Mouse (Mus musculus): ENCODE data around the gene Lifr.

Lifr gene

DNA sequence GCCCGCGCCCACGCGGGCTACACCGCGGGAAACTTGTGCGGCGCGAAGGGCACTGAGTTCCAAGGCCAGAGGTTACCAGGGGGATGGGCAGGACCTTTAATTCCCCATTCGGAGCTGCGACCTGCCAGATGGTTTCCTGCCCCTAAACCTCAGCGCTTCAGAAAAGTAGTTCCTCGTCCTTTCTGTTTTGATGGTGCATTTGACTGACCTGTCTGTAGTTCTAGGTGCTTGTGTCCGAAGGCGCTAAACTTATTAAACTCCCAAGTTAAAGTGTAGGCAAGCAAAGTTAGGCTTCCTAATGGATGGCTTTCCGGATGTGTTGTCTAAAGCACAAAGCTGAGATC lies 39.5 kb downstream of the Lifr start:
- no peak for DNase-seq

DNA sequence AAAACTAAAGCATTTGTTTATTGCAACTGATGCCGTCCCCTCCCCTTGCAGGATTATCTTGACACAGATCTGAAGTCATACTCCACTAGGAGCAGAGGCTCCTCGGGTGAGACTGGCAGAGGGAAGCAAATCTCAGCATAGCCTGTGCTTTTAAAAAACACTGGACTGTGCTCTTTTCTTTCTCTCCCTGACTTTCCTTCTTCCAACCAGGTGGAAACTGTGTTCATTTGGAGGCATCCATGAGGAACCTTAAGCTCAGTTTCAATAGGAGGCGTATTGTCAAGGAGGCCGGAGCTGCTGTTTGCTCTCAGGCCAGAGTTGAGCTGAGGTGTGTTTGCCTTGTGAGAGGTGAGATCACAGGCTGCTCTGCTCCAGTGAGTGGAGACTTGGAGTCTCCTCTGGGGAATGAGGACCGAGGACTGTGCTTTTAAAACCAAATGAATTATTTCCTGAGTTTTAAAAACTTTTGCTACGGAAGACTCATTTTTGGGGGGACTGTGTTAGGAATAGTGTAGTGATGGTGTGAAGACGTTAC lies 40.3 kb downstream of the Lifr start:
- DNase-seq, result peak; percentile 36

DNA sequence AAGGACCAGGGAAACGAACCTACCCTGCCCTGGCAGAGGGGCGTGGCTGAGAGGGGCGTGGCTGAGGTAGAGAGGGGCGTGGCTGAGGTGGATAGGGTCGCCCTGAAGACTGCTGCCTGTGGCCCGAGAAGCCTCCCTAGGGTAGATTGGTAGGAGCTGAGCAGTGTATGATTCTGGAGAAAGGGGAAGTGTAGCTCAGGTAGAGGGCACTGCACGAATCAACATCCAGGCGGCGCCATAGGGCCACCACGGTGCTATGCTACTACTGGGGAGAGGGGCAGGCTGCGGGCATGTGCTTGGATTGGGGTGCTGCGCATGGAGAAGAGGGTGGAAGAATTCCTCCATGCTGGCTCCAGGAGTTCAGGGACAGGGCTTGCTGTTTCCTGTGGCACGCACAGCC lies 42.3 kb downstream of the Lifr start:
- no peak for DNase-seq

DNA sequence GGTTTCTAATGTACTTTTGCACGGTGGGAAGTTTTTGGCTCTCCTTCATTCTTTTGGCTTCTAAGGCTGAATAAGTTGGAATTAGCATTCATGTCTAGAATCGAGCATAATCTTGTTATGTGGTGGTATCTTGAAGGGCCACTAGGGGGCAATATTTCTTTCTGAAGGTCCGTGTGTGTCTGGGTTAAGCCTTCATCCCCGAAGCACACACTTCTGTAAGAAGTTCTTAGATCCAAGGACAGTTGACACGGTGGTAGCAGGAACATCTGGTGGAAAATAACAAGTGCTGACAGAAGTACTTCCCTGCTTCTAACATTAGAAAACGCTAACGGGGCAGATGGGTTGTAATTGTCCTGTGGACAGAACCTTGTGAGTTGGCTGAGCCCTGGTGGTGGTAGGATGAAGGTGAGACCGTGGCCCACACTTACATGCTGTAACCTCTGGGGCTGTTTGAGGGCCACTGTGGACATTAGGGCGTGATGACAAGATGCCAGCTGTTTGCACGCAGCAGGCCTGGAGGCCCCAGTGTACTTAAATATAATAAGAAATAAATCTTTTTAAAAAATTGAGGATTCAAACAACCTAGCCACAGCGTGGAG lies 44.1 kb downstream of the Lifr start:
- peak; percentile 58 for DNase-seq

DNA sequence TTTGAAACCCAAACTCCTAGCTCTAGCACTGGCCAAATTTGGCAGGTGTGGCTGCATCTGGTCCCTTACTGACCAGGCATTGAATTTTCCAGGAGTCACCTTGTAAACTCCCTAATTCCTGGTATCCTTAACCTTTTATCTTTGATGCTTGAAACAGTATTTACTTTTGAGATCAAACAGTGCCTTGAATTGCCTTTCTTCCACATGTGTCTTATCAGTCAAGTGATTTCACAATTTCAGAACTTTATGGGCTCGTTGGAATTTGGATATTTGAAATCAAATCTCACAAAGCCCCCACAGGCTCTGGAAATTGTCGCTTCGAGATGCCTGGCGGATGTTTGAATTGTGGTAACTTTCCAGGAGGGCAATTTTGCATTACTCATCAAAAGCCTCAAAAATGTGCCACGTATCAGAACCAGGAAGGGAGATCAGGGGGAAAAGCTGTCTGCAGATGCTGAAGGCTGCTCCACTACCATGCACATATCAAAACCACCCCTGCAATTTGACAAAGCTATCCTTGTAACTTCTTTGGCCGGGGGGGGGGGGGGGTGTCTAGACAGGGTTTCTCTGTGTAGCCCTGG lies 45.7 kb downstream of the Lifr start:
- no peak for DNase-seq

DNA sequence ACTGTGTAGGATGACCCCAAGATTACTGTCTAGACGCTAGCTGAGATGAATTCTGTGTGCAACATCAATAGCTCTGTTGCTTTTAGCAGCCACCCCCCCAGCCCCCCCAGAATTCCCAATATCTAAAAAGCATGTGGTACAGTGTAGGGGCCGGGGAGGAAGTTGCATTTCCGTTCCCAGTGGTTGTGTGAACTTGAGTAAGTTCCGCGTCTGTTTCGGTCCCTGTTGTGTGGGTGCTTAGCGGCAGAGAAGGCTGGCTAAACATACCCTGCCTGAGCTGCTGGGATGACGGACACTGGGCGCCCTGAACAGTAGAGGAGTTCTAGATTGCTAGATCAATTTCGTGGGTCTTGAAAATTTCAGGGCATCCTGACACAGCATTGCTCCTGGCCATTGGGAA lies 46.5 kb downstream of the Lifr start:
- DNase-seq, result no peak

DNA sequence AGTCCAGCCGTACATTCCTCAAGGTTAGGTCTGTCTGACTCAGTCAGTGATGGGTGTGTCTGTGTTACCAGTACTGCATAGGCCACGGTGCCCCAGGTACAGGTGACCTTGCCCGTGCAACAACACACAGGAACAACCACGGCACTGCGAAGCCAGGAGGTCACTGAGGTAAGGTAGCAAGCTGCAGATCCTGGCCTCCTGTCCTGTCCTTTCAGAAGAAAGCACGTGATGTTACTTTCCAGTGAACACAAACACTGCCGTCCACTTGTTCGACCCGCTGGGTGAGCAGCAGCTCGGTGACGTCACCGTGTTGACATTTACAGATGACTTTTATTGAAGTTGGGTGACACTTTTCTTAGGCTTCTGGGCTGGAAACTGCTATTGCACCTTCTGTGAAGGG lies 47.2 kb downstream of the Lifr start:
- peak; percentile 56 for DNase-seq

DNA sequence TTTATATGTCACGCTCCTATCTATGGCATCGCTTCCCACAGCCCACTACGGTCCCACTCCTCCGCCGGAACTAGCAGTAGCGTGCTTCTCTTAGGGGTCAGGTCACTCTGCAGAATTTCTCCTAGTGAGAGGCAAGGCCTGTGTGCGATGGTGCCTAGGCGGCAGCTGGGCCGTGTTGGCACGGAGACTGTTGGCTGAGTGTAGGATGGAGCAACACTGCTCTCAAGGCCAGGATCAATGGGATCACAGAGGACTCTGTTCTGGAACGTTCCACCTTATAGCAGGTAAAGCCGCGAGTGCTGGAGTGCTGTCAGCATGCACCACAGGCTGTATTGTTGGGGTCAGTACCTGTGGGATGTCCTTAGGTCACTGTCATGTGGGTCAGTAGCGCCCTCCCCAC lies 48.1 kb downstream of the Lifr start:
- no peak for DNase-seq

DNA sequence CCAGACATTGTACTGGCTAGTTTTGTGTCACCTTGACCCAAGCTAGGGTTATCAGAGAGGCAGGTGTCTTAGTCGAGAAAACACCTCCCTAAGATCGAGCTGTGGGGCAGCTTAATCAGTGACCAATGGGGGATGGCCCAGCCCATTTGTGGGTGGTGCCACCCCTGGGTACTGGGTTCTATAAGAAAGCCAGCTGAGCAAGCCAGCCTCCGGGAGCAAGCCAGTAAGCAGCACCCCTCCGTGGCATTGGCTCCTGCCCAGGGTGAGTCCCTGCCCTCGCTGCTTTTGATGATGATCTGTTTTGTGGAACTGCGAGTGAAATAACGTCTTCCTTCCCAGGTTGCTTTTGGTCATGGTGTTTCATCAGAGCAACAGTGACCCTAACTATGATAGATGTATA lies 49.9 kb downstream of the Lifr start:
- DNase-seq, result no peak

DNA sequence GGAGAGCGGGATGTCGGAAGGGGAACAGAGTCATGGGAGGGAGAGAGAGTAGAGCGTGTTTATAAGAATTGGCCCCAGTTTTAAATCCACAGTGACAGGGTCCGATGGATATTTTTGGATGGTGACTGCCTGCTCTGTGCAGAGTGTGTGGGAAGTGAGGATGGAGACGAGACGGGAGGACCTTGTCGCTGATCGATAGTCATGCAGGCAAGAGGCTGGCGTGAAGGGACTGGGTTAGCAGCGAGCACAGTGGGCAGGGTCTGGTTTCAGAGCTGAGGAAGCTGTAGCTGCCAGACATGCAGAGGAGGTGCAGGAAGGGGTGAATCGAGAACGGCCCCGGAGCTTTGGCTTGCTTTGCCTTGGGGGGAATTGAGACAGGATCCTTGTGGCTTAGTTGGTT lies 50.8 kb downstream of the Lifr start:
- no peak for DNase-seq

DNA sequence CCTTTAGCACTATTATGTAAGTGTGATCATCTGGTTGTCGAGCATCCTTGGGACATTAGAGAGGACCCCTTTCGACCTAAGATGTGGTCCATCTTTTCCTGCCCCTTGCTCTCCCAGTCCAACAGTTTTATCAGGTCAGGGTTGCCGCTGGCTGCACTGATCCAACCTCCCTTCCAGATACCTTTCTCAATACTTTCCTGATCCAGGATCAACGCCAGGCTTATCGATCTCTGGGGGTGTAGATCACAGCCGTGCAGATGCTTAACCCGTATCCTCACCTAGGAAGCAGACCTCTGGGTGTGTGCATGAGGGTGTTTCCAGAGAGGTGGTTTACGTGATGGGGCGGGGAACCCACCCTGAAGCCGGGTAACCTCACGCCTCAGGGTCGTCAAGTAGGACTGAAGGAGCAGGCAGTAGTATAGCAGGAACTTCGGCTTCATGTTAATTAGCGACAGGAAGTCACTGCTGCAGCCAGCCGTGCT lies 53.3 kb downstream of the Lifr start:
- no peak for DNase-seq

DNA sequence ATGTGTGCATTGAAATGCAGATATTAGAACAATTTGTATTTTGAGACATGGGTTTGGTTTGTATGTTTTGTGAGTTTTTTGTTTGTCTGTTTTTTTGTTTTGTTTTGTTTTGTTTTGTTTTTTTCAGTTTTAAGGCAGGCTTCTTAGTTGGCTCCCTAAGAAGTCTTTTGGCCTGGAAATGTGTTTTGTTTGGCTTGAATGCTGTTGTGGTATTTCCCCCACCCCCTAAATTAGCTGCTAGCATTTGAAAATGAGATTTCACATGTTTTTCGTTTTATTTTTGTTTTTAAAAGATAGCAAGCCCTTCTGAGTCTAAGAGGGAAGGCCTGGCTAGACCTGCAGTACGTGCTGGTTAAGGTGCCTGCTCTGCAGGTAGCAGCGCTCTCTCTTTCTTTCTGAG lies 54.1 kb downstream of the Lifr start:
- no peak for DNase-seq

DNA sequence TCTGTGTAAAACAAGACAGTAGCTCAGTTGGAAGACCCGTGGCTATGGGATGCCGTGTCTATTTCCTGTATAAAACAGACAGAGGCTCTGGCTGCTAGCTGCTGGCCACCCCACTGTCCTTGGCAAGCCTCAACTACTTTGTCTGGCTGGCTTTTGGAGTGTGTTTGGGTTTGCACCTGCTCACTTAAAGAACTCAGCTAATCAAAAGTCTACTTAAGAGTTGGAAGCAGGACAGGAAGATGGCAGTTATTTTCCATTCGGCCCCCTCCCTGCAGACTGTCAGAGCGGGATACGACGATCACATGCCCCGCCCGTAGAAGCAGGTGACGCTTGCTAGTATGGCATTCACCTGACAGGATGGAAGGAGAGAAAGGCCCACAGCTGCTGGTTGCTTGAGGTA lies 54.5 kb downstream of the Lifr start:
- no peak for DNase-seq

DNA sequence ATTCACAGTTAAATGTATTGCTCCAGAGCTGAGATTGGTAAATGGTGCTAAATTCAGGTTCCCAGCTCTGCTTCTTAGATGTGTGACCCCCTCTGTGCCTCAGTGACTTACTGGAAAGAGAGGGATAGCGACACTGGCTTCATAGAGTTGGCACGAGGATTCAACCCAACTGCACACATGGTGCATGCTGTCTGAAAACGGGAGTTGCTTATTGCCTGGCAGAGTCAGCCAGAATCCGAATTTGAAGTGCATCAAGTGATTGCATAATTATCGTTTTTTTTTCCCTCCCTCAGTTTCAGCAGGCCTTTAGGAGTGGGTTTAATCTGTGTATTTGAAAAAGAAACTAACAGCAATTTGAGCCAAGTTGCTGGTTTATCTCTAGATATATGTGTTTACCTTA lies 55.1 kb downstream of the Lifr start:
- DNase-seq, result no peak

DNA sequence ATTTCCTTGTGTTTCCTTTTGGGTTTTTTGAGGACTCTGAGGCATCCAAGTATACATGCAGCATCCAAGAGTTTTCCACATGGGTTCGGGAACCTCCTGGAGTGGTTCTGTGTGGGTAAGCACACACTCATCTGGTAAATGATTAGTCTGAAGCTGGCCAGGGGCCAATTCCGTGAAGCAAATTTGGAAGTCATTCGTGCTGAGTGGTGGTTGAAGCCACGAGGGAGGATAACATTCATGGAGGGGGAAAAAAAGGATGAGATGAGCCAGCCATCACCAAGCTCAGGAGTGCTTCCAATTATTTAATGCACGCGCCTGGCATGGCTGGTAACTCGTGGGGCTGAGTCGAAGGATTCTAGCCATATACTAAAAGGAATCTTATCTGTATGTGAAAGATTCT lies 56.1 kb downstream of the Lifr start:
- peak; percentile 84 for DNase-seq

DNA sequence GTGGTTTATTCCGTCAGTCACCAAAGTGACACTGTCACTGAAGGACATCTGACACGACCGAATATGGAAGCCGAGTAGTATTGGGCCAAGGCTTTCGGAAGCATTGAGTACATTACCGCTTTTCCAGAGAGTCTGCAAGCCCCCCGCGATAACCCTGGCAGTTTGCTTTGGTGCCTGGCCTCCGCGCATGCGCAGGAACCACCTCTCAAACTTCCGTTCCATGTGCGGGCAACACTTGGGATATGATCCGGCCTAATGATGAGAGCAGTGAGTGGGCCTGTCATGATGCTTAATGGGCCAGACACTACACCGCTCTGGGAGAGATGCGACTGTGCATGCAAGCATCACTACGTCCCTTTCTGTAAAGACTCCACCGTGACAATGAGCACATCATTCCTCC lies 59.4 kb downstream of the Lifr start:
- no peak for DNase-seq

DNA sequence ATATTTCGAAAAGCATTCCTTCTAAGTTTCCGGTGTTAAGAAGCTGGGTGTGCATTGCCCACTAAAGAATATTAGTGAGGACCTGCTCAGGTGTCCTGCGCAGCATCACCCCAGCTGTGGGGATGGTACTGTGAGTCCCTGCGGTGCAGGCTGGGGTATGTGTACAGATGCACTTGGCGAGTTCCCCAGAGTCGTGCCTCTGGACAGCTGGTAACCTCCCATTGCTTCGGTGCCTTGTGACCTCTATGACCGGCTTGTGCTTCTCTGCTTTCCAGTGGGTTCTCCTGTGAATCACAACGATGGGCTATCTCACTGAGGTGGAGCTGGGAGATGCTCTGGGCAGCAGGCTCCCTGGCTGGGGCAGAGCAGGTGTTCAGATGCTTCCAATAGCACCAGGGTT lies 60.2 kb downstream of the Lifr start:
- no peak for DNase-seq

DNA sequence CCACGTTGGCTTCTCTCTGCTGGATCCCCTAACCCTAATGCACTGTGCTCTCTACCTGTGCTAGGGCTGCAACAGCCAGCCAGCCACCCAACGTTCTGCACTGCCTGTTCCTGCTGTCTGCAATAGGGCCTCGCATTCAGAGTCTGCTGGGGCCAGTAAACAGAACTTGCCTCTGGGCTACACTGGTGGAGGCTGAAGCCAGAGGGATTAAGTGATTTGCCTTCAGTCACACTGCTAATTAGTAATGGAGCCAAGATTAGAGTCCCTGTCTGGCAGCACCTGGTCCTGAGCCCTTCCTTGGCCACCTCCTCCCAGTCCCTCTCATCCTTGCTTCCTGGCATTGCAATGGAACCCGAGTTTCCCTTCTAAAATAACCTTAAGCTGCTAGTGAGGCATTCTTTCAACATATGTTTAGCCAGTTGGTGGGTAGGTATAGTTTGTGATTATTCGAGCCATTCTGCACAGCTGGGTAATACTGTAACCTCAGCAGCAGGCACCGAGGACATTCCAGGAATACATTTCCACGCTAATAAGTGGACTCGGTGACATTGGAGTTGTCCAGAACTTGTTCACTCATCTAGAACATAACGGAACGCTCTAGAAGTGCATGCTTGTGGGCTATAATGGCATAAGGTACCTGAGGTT lies 61.8 kb downstream of the Lifr start:
- DNase-seq, result no peak

DNA sequence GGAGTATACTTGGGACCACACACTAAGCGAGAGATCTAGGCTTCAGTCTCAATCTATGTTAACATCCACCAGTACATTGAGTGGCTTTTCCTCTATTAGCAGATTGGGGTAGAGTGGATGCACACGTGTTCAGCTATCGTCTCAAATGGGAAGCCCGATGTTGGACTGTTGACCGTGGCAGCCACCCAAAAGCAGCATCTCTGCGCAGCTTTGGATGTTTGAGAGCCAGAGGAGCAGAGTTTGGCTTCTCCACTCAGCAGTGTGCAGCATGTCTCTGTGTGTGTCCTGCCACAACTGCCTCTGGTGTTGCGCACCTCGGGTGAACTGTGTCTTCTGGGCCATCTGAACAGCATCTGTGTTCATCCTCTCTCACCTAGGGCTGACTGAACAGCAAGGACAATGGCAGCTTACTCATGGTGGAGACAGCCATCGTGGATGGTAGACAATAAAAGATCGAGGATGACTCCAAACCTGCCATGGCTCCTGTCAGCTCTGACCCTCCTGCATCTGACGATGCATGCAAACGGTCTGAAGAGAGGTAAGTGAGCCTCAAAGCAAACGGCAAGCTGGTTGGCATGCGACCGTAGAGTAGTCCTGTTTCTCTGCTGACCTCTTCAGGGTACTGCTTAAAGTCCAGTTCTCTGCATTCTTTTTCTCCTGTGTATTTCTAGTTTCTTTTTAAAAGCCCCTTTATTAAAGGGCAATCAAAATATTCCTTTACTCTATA lies 63.8 kb downstream of the Lifr start:
- peak; percentile 60 for DNase-seq

DNA sequence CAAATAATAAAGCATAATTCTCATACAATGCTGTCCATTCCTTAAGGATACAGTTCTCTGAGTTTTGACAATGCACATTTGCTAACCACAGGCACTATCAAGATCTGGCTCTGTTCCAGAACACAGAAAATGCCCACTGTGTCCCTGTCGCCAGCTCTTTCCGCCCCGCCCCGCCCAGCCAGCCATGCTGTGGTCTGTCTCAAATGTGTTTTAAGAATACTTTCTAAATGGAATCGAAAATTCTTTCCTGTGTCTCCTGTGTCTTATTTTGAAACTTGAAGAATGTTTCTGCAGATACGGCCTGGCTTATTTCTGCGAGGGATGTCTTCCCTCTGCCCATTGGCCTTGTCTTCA lies 64.3 kb downstream of the Lifr start:
- DNase-seq, result peak; percentile 63

DNA sequence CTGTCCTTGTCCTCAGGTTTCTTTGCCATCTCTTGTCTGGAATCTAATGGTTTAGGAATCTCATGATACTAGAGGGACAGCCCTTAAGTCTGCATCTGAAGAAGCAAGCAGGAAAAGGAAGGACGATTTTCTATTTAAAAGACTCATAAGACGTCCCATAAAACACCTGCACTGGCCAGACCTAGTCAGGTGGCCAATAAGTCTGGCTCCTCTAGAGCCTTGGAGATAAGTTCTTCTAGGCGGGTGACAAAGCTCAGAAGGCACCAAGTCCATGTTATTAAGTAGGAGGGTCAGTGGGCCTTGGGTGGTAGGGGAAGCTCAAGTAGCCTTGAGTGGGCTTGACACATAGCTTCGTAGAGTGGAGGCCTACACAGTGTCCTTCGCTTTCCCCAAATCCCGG lies 67.2 kb downstream of the Lifr start:
- no peak for DNase-seq

DNA sequence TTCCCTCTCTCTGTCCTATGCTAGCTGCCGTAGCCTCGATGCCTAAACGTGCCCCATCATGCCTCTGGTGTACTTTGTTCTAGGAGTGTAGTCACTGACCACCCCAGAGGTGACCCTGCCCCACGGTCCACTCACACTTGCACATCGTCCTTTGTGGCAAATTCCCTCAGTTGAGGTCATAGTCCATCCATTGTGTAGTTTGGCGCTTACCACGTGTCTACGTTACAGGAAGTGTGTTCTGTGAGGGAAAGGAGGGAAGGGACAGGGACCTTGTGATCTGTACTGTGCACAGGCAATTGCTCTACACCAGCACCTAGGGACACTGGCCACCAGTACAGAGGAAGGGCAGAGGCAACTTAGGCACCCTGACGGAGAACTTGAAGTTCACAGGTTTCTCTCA lies 69.5 kb downstream of the Lifr start:
- no peak for DNase-seq

DNA sequence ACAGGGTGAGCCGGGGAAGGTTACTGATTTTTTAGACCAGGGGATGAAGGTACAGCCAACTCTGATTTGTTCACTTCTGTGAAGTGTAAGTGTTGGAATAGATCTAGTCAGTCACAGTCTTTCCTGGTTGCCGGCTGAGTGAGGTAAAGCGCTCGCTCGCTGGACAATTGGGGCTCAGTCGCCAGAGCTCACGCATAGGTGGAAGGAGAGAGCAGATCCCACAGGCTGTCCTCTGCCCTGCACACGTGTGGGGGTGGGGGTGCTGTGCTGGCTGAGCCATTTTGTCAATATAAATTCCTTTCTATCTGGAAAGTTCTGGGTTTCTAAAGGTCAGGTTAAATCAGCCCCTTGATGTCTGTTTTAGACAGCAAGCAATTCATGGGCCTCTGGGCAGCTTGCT lies 69.9 kb downstream of the Lifr start:
- no peak for DNase-seq

DNA sequence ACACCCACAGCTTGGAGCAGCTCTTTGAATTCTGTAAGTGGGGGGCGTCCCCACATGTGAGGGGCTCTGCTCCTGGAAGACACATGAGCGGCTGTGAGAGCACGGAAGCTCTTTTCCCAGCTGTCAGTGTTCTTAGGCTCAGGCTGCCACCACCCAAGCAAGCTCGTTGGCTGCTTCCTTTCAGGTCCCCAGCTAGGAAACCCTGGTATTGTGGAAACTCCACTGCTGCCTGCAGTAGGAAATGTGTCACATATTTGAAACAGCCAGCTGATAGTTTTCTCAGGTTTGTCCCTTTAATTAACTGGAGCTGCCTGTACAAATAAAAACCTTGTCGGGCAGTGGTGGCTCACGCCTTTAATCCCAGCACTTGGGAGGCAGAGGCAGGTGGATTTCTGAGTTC lies 73.4 kb downstream of the Lifr start:
- no peak for DNase-seq
